Mouse (Mus musculus): Measurements from ENCODE around the gene Kcna10.

GRCm38 (mm10) chr3:107153772-107154655, 28.8 kb upstream of the Kcna10 start:
- TF ChIP-seq POLR2A (IDR thresholded peaks at IDR 0.05; ENCODE audit: low read depth, low read length) (no peak), CTCF (conservative IDR thresholded peaks at IDR 0.05; ENCODE audit: insufficient read depth, insufficient read length, low read depth, low read length) (no peak)

All from kidney, adult 2 months (tissue).